Mouse (Mus musculus) cortical plate, adult 2 months (tissue): ENCODE measurements around the gene Nkx2-5.

Experiments
- CTCF ChIP-seq: fragments of 200-500 bp; IDR thresholded peaks from 2 replicates; pipeline ENCODE4 v1.5.1; 2011; ENCODE audit warnings: mild to moderate bottlenecking, control low read depth, low read length; ENCODE audit not compliant: insufficient read depth; ENCODE audit errors: extremely low read depth
- POLR2A ChIP-seq: fragments of 200-500 bp; IDR thresholded peaks from 2 replicates; pipeline ENCODE4 v1.6.1; 2011; ENCODE audit warnings: mild to moderate bottlenecking, low read length, control low read depth; ENCODE audit not compliant: insufficient read depth; ENCODE audit errors: extremely low read depth

DNA sequence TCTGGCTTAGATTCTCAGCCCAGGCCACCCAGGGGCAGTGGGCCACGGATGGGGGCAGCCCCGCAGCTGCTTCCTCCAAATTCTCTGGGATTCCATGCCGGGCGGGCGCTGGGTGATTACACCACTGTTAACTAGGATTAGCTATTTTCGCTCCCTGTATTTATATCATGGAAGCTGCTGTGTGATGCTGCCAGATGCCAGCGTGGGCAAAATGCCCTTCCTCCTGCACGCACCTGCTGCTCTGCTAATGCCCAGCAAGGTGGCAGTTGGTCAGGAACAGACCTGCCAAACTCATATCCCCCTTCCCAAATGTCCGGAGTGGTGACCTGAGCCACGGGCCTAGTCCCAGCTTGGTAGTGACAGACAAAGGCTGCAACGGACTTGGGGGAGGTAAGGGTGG lies 29.7 kb upstream of the Nkx2-5 start:
- TF ChIP-seq CTCF: no peak
- TF ChIP-seq POLR2A: no peak
